Mouse (Mus musculus) erythroblast, embryonic 14.5 days (primary cell): ENCODE data around the gene Agpat1.

Source experiments
- GATA1 ChIP-seq: IDR thresholded peaks from 2 replicates; pipeline ENCODE4 v1.6.1; 2012; ENCODE audit warnings: low read length, inconsistent platforms, mixed read lengths
- TAL1 ChIP-seq: IDR thresholded peaks from 3 replicates; pipeline ENCODE4 v1.6.1; 2012; ENCODE audit warnings: low read length, inconsistent platforms, mixed read lengths

DNA sequence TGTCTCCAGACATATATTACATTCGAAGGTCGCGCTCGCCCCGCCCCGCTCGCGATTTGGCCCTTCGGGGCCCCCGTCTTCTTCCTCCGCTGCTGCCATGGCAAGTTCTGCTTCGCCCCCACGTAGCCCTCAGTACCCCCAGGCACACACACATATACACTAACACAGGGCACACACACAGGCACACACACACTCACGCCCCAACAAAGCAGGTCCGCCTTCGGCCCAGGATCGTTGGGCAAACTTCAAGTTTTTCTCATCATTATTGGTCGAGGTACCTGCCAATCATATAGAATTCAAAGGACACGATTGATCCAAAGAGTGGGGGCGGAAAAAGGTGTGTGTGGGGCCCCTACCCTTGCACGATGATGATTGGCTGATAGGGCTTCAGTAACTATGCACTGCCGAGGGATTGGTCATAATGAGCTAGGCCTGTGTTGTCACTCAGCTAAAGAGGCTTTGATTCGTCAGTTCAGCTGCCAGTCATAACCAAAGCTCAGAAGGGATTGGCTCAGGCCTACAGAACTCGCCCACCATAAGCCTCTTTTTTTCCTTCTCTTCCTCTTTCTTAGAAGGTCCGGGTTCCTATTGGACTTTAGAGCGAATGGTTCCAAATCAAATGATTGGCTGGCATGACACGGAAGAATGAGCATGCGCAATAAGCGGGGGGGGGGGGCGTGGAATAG is 544 bp upstream of the Agpat1 start, which contains the start of gene Rnf5:
- TF ChIP-seq GATA1 (no peak), TAL1 (no peak)
